Mouse (Mus musculus): ENCODE results near the gene Slc38a3. TPM values are rescaled to one million over a fixed set of nuclear protein-coding genes. Genes with fewer than 3 reads are reported as not detected.
A peak's percentile ranks its signal among the peaks of the same experiment; 100 is the strongest.

The Slc38a3 gene
- polyA plus RNA-seq, 1 experiment from 2014 or later, result 11.2 TPM

GRCm38 (mm10) chr9:107602068-107602648, 67.2 kb downstream of the Slc38a3 start:
- peak; percentile 72 for ATAC-seq (ENCODE audit: low FRiP score)
- Histone ChIP-seq H3K4me2 (no peak overlapping the region), H3K36me3 (ENCODE audit: control insufficient read depth, insufficient read depth, low read length) (no peaks in the 10 kb centered on the region), H3K27me3 (ENCODE audit: control insufficient read depth, insufficient read depth, low read length) (no peaks in the 10 kb centered on the region), H3K4me1 (ENCODE audit: control insufficient read depth, insufficient read depth, low read length) (peaks cover 26% of the 10 kb centered on the region), H3K9me3 (ENCODE audit: control insufficient read depth, low read length) (no peaks in the 10 kb centered on the region), H3K4me3 (ENCODE audit: low read depth, low read length) (no peak overlapping the region), H3K27ac (ENCODE audit: low read depth, low read length) (no peak overlapping the region), H3K9ac (ENCODE audit: low read length) (peak overlapping the region; percentile 51; the same call in 1 of the 2 replicates)
- peak; percentile 100 for DNase-seq (ENCODE audit: low spot score, missing footprints)
- 14% methylated on average over 10 of the region's 10 CpGs for WGBS

- no peaks in the 10 kb centered on the region for H3K36me3 ChIP-seq (ENCODE audit: control insufficient read depth, insufficient read depth, low read length)
- no peak overlapping the region for H3K4me3 ChIP-seq (ENCODE audit: low read depth, low read length)
- WGBS, result 88% methylated on average over 11 of the region's 11 CpGs
- ATAC-seq (ENCODE audit: low FRiP score) (no peak), DNase-seq (ENCODE audit: low spot score, missing footprints) (no peak)
- H3K27ac ChIP-seq (ENCODE audit: low read depth, low read length), result no peak overlapping the region
- H3K4me1 ChIP-seq (ENCODE audit: control insufficient read depth, insufficient read depth, low read length), result peaks cover 19% of the 10 kb centered on the region
- no peaks in the 10 kb centered on the region for H3K27me3 ChIP-seq (ENCODE audit: control insufficient read depth, insufficient read depth, low read length)
- H3K4me2 ChIP-seq, result no peak overlapping the region
- no peak overlapping the region for H3K9ac ChIP-seq (ENCODE audit: low read length)
- H3K9me3 ChIP-seq (ENCODE audit: control insufficient read depth, low read length), result no peaks in the 10 kb centered on the region
These were observed 68.1 kb downstream of the Slc38a3 start for GRCm38 (mm10) chr9:107601275-107601674.

GRCm38 (mm10) chr9:107600745-107601144, 68.6 kb downstream of the Slc38a3 start:
- H3K4me3 ChIP-seq (ENCODE audit: low read depth, low read length), result no peak overlapping the region
- DNase-seq (ENCODE audit: low spot score, missing footprints) (no peak), ATAC-seq (ENCODE audit: low FRiP score) (no peak)
- no peaks in the 10 kb centered on the region for H3K36me3 ChIP-seq (ENCODE audit: control insufficient read depth, insufficient read depth, low read length)
- H3K4me1 ChIP-seq (ENCODE audit: control insufficient read depth, insufficient read depth, low read length), result peaks cover 19% of the 10 kb centered on the region
- no peaks in the 10 kb centered on the region for H3K9me3 ChIP-seq (ENCODE audit: control insufficient read depth, low read length)
- H3K4me2 ChIP-seq, result no peak overlapping the region
- H3K27me3 ChIP-seq (ENCODE audit: control insufficient read depth, insufficient read depth, low read length), result no peaks in the 10 kb centered on the region
- no peak overlapping the region for H3K27ac ChIP-seq (ENCODE audit: low read depth, low read length)
- H3K9ac ChIP-seq (ENCODE audit: low read length), result no peak overlapping the region
- WGBS, result 81% methylated on average over 12 of the region's 12 CpGs

Other genes starting within 250 kb of the Slc38a3 start
- 40.9 and 44.6 TPM in 2 replicates for gene Tmem115, start 135.6 kb downstream of the Slc38a3 start, polyA plus RNA-seq (2014; fragmentation: Nextera tagmentation; extraction: Ambion mirVana)
- gene Cyb561d2, start 127.3 kb downstream of the Slc38a3 start, polyA plus RNA-seq (2014; fragmentation: Nextera tagmentation; extraction: Ambion mirVana), result 18.3 and 18.9 TPM in 2 replicates
- 39.1 and 43.3 TPM in 2 replicates for gene Nprl2, start 127.3 kb downstream of the Slc38a3 start, polyA plus RNA-seq (2014; fragmentation: Nextera tagmentation; extraction: Ambion mirVana)
- 0.33 and 0.49 TPM in 2 replicates for gene Zmynd10, start 122.2 kb downstream of the Slc38a3 start, polyA plus RNA-seq (2014; fragmentation: Nextera tagmentation; extraction: Ambion mirVana)
- 40.5 and 44.0 TPM in 2 replicates for gene Rassf1, start 118.0 kb downstream of the Slc38a3 start, polyA plus RNA-seq (2014; fragmentation: Nextera tagmentation; extraction: Ambion mirVana)
- 94.5 and 94.6 TPM in 2 replicates for gene Tusc2, start 106.3 kb downstream of the Slc38a3 start, polyA plus RNA-seq (2014; fragmentation: Nextera tagmentation; extraction: Ambion mirVana)
- 129 and 132 TPM in 2 replicates for gene Hyal2, start 101.6 kb downstream of the Slc38a3 start, polyA plus RNA-seq (2014; fragmentation: Nextera tagmentation; extraction: Ambion mirVana)
- 3.9 and 4.8 TPM in 2 replicates for gene Hyal1, start 92.6 kb downstream of the Slc38a3 start, polyA plus RNA-seq (2014; fragmentation: Nextera tagmentation; extraction: Ambion mirVana)
- 8.4 and 11.1 TPM in 2 replicates for gene Naa80, start 90.6 kb downstream of the Slc38a3 start, polyA plus RNA-seq (2014; fragmentation: Nextera tagmentation; extraction: Ambion mirVana)
- 0.33 and 0.47 TPM in 2 replicates for gene Hyal3, start 88.7 kb downstream of the Slc38a3 start, polyA plus RNA-seq (2014; fragmentation: Nextera tagmentation; extraction: Ambion mirVana)
- gene Ifrd2, start 81.9 kb downstream of the Slc38a3 start, polyA plus RNA-seq (2014; fragmentation: Nextera tagmentation; extraction: Ambion mirVana), result 24.2 and 28.2 TPM in 2 replicates
- gene Sema3b, start 60.3 kb downstream of the Slc38a3 start, polyA plus RNA-seq (2014; fragmentation: Nextera tagmentation; extraction: Ambion mirVana), result 1.3 and 2.1 TPM in 2 replicates
- 578 and 581 TPM in 2 replicates for gene Gnai2, start 34.2 kb downstream of the Slc38a3 start, polyA plus RNA-seq (2014; fragmentation: Nextera tagmentation; extraction: Ambion mirVana)
- gene Gnat1, start 10.2 kb upstream of the Slc38a3 start, polyA plus RNA-seq (2014; fragmentation: Nextera tagmentation; extraction: Ambion mirVana), result 1.1 and 1.4 TPM in 2 replicates
- gene Sema3f, start 40.9 kb upstream of the Slc38a3 start, polyA plus RNA-seq (2014; fragmentation: Nextera tagmentation; extraction: Ambion mirVana), result 9.6 and 11.9 TPM in 2 replicates
- 186 and 191 TPM in 2 replicates for gene Rbm5, start 101.5 kb upstream of the Slc38a3 start, polyA plus RNA-seq (2014; fragmentation: Nextera tagmentation; extraction: Ambion mirVana)
- gene Rbm6, start 203.7 kb upstream of the Slc38a3 start, polyA plus RNA-seq (2014; fragmentation: Nextera tagmentation; extraction: Ambion mirVana), result 104 and 114 TPM in 2 replicates
- 14.8 and 16.8 TPM in 2 replicates for gene Mon1a, start 218.6 kb upstream of the Slc38a3 start, polyA plus RNA-seq (2014; fragmentation: Nextera tagmentation; extraction: Ambion mirVana)
- 0.60 and 0.80 TPM in 2 replicates for gene Mst1r, start 237.3 kb upstream of the Slc38a3 start, polyA plus RNA-seq (2014; fragmentation: Nextera tagmentation; extraction: Ambion mirVana)